Mouse (Mus musculus): ENCODE measurements around the gene Dtnbp1. TPM values are rescaled to one million over a fixed set of nuclear protein-coding genes. Genes with fewer than 3 reads are reported as not detected.

The Dtnbp1 gene
- total and polyA plus RNA-seq, 2 experiments from 2014 or later, result 115 to 139 TPM

DNA sequence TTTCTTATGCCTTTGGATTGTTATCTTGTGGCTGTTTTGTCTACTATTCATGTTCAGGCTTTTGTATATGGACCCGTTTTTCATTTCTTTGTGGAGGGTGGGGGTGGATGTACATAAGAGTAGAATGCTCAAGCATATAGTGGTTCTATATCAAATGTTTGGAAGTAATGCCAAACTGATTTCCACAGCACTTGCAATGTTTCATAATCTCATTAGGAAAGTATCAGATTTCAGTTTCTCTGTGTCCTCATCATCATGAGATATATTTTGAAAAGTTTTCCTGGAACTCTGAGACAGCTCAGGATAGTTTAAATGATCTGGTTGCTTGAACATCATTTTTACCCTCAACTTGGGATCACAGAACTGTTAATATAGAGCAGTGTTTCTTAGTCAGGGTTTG lies 27.8 kb upstream of the Dtnbp1 start:
- H3K4me2 ChIP-seq (ENCODE audit: low read depth, low read length, poor library complexity, severe bottlenecking), result no peak overlapping the region
- 83% methylated on average over 1 of the region's 1 CpGs for WGBS
- no peak overlapping the region for H3K4me3 ChIP-seq (ENCODE audit: low read depth, low read length)
- H3K9me3 ChIP-seq (ENCODE audit: low read length), result no peaks in the 10 kb centered on the region
- DNase-seq (ENCODE audit: low spot score) (no peak), ATAC-seq (ENCODE audit: low FRiP score) (no peak)
- no peaks in the 10 kb centered on the region for H3K36me3 ChIP-seq (ENCODE audit: insufficient read depth, low read length)
- no peaks in the 10 kb centered on the region for H3K4me1 ChIP-seq (ENCODE audit: insufficient read depth, low read length)
- no peaks in the 10 kb centered on the region; the same call in 1 of the 2 replicates for H3K27me3 ChIP-seq (ENCODE audit: insufficient read depth, low read length)
- no peak overlapping the region for H3K27ac ChIP-seq (ENCODE audit: low read depth, low read length)
- TF ChIP-seq CTCF (IDR thresholded peaks at IDR 0.05), result no peak
- H3K9ac ChIP-seq (replicated peaks; ENCODE audit: low read length, poor library complexity, severe bottlenecking), result no peak overlapping the region

DNA sequence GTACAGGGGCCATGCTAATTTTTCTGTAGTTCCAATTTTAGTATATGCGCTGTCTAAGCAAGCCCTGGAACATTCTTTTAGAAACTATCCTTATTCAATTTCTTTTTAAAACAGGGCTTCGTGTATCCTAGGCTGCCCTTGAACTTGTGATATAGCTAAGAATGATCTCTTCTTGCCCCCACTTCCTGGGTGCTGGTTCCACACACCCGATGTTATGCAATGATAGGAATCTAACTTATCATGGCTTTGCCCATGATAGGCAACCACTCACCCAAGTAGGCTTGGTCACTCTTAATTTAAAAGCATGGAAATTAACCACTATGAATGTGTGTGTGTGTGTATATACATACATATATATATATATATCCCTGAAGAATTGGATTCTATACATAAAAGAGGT lies 24.3 kb upstream of the Dtnbp1 start:
- Histone ChIP-seq H3K9ac (replicated peaks; ENCODE audit: low read length, poor library complexity, severe bottlenecking) (no peak overlapping the region), H3K27ac (ENCODE audit: low read depth, low read length) (no peak overlapping the region), H3K4me3 (ENCODE audit: low read depth, low read length) (no peak overlapping the region), H3K4me1 (ENCODE audit: insufficient read depth, low read length) (no peaks in the 10 kb centered on the region), H3K27me3 (ENCODE audit: insufficient read depth, low read length) (no peaks in the 10 kb centered on the region), H3K4me2 (ENCODE audit: low read depth, low read length, poor library complexity, severe bottlenecking) (no peak overlapping the region), H3K36me3 (ENCODE audit: insufficient read depth, low read length) (no peaks in the 10 kb centered on the region), H3K9me3 (ENCODE audit: low read length) (no peaks in the 10 kb centered on the region)
- TF ChIP-seq CTCF (IDR thresholded peaks at IDR 0.05), result no peak
- DNase-seq (ENCODE audit: low spot score), result no peak
- WGBS, result 87% methylated on average over 3 of the region's 3 CpGs
- no peak for ATAC-seq (ENCODE audit: low FRiP score)

DNA sequence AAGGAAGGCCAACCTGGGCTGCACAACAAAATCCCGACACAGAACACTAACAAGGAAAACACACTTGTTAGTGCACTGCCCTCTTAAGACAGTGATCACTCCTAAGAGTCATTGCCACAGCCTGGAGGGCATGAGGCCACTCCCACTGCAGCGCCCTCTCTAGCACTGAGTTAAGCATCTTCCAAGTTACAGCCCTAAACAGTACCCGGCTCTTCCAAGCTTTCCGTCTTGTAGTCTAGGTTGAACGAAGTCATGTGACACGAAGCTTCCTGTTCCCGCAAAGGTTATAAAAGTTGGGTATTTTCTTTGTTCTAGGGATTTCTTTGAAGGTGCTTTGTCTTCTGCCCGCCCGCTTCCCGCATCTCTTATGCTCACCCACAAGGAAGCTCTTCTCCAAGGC lies 22.9 kb upstream of the Dtnbp1 start:
- Histone ChIP-seq H3K9ac (replicated peaks; ENCODE audit: low read length, poor library complexity, severe bottlenecking) (no peak overlapping the region), H3K36me3 (ENCODE audit: insufficient read depth, low read length) (no peaks in the 10 kb centered on the region), H3K27ac (ENCODE audit: low read depth, low read length) (no peak overlapping the region), H3K4me1 (ENCODE audit: insufficient read depth, low read length) (no peaks in the 10 kb centered on the region), H3K4me3 (ENCODE audit: low read depth, low read length) (no peak overlapping the region), H3K27me3 (ENCODE audit: insufficient read depth, low read length) (no peaks in the 10 kb centered on the region), H3K9me3 (ENCODE audit: low read length) (no peaks in the 10 kb centered on the region), H3K4me2 (ENCODE audit: low read depth, low read length, poor library complexity, severe bottlenecking) (no peak overlapping the region)
- no peak for DNase-seq (ENCODE audit: low spot score)
- no peak for TF ChIP-seq CTCF (IDR thresholded peaks at IDR 0.05)
- WGBS, result 73% methylated on average over 10 of the region's 10 CpGs
- no peak for ATAC-seq (ENCODE audit: low FRiP score)

DNA sequence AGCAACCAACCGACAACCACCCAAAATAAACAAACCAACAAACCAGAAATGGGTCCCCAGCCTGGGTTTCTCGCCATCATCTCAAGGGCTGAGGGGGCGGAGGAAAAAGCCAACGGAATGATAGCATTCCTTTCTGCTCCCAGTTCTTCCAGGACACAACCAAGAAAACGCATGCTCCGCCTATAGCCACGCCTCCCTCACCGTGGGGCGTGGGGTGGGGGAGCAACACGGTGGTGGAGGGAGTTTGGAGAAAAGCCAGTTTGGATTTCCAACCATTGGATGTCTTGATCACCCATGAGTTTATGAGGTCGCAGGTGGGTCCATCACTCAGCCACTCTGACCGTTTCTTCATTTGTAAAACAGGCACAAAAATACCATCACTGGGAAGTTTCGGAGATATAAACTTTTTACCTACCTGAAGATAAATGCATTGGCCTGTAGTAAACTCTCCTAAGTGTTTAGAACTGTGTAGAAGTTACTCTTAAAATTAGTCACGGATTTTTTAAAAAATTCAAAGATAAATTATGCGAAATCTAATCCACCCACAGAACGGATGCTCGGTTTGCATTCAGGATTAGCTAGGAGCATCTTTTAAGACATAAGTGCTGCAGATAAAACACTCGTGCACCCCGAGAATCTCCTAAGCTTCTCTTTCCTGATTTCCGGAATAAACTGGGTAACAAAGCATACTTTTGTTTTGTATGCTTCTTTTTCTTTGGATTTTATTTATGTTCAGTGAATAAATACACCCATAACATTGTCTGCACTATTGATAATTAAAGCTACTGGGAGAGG lies 21.6 kb upstream of the Dtnbp1 start:
- 67% methylated on average over 20 of the region's 20 CpGs for WGBS
- Histone ChIP-seq H3K4me2 (ENCODE audit: low read depth, low read length, poor library complexity, severe bottlenecking) (no peak overlapping the region), H3K4me3 (ENCODE audit: low read depth, low read length) (no peak overlapping the region), H3K27ac (ENCODE audit: low read depth, low read length) (no peak overlapping the region), H3K27me3 (ENCODE audit: insufficient read depth, low read length) (no peaks in the 10 kb centered on the region), H3K4me1 (ENCODE audit: insufficient read depth, low read length) (no peaks in the 10 kb centered on the region), H3K9ac (replicated peaks; ENCODE audit: low read length, poor library complexity, severe bottlenecking) (no peak overlapping the region), H3K9me3 (ENCODE audit: low read length) (no peaks in the 10 kb centered on the region), H3K36me3 (ENCODE audit: insufficient read depth, low read length) (no peaks in the 10 kb centered on the region)
- ATAC-seq (ENCODE audit: low FRiP score), result no peak
- no peak for DNase-seq (ENCODE audit: low spot score)
- no peak for TF ChIP-seq CTCF (IDR thresholded peaks at IDR 0.05)

DNA sequence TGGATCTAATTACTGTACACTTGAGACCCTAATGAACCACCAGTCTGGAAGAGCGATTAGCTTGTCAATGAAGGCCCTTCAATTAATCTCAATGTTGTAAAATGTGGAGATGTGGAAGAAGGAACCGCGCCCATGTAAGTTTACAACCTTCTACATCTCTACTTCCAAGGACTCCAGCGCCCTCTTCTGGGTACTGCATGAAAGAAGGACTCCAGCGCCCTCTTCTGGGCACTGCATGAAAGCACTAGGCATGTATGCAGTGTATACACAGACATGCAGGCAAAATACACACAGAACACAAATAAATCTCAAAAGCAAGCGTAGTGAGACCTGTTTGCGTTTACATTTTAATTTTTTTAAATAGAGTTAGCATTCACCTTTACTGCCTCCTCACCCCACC lies 6.2 kb upstream of the Dtnbp1 start:
- Histone ChIP-seq H3K9me3 (ENCODE audit: low read length) (no peaks in the 10 kb centered on the region), H3K9ac (replicated peaks; ENCODE audit: low read length, poor library complexity, severe bottlenecking) (no peak overlapping the region), H3K4me2 (ENCODE audit: low read depth, low read length, poor library complexity, severe bottlenecking) (no peak overlapping the region), H3K4me1 (ENCODE audit: insufficient read depth, low read length) (no peaks in the 10 kb centered on the region), H3K27ac (ENCODE audit: low read depth, low read length) (no peak overlapping the region), H3K4me3 (ENCODE audit: low read depth, low read length) (no peak overlapping the region), H3K27me3 (ENCODE audit: insufficient read depth, low read length) (no peaks in the 10 kb centered on the region), H3K36me3 (ENCODE audit: insufficient read depth, low read length) (no peaks in the 10 kb centered on the region)
- 83% methylated on average over 7 of the region's 7 CpGs for whole genome bisulfite sequencing
- peak; percentile 71 for TF ChIP-seq CTCF (IDR thresholded peaks at IDR 0.05)
- ATAC-seq (ENCODE audit: low FRiP score), result no peak
- DNase-seq (ENCODE audit: low spot score), result no peak

DNA sequence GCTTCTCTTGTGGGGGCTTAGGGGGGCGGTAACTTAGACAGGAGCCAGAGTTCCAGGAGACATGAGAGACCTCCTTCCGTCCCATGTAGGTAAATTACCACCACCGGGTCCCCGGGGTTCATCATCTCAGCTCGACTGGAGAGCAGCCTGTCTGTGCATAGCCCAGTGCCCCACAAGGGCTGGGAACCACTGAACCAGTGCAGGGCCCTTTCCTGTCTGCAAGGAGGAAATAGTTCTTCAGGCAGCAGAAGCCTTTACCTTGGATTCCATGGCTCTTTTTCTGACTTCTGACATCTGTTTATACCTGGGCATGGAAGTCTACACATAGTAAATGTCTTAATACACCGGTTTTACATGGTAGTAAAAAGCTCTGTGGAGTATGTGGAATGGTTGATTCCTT lies 5.8 kb upstream of the Dtnbp1 start:
- Histone ChIP-seq H3K4me2 (ENCODE audit: low read depth, low read length, poor library complexity, severe bottlenecking) (no peak overlapping the region), H3K27ac (ENCODE audit: low read depth, low read length) (no peak overlapping the region), H3K4me1 (ENCODE audit: insufficient read depth, low read length) (no peaks in the 10 kb centered on the region), H3K36me3 (ENCODE audit: insufficient read depth, low read length) (no peaks in the 10 kb centered on the region), H3K9me3 (ENCODE audit: low read length) (no peaks in the 10 kb centered on the region), H3K4me3 (ENCODE audit: low read depth, low read length) (no peak overlapping the region), H3K9ac (replicated peaks; ENCODE audit: low read length, poor library complexity, severe bottlenecking) (no peak overlapping the region), H3K27me3 (ENCODE audit: insufficient read depth, low read length) (no peaks in the 10 kb centered on the region)
- no peak for ATAC-seq (ENCODE audit: low FRiP score)
- WGBS, result 94% methylated on average over 6 of the region's 6 CpGs
- no peak for DNase-seq (ENCODE audit: low spot score)
- no peak for TF ChIP-seq CTCF (IDR thresholded peaks at IDR 0.05)
